Mouse (Mus musculus): ENCODE results near the gene Slc6a21.

- TF ChIP-seq GATA1 (IDR thresholded peaks at IDR 0.05; ENCODE audit: low read length) (no peak), TAL1 (IDR thresholded peaks at IDR 0.05; ENCODE audit: low read length) (no peak)
These were observed 41.6 kb upstream of the Slc6a21 start for GRCm38 (mm10) chr7:45235656-45236180.
